Mouse (Mus musculus): ENCODE measurements at regions not wholly inside any gene's neighbourhood (a gene's known extent, or its start where the extent isn't known, plus 50 kb on each side); places are given as distances from the start of the nearest gene placed in this dataset.

- DNase-seq (ENCODE audit: low spot score) = no peak
Measured at GRCm38 (mm10) chr10:17551869-17552268, 171.1 kb upstream of the Cited2 start.

DNA sequence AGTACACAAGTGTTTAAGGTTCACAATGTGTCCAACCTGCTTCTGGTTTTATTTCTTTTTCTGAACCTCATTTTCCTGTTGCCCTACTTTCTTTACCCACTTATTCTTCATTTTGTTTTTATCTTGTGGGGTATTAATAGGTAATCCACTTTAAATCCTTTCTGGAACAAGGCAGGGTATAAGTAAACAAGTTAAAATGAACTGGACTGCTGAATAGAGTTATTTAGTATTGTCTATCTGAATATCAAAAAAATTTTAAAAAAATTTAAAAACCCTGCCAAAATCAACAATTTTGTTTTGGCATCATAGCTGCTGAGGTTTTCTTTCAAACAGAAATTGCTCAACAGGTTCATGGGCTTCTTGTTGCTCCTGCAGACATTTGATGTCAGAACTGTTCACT, 170.7 kb upstream of the Cited2 start:
- DNase-seq (ENCODE audit: low spot score) = no peak

DNA sequence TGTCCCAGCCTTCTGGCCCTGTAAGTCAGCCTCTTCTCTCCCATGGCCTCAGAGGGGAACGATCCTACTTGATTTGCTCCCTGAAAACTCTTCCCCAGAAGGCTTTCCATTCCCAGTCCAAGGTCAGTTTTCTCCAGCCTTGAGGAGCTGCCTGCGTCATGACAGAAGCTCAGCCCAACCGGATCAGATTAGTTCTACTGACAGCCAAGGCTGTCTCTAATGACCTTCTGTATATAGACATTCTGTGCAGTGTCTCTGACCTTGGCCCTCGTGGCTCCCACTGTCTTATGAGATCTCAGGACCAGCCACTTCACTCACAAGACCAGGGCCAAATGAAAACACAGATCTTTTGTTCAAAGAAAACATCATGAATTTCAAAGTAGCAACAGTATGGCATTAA, 166.6 kb upstream of the Cited2 start:
- no peak for DNase-seq (ENCODE audit: low spot score)

- DNase-seq (ENCODE audit: low spot score) = no peak
Measured at GRCm38 (mm10) chr10:17559370-17559955, 163.6 kb upstream of the Cited2 start.

DNA sequence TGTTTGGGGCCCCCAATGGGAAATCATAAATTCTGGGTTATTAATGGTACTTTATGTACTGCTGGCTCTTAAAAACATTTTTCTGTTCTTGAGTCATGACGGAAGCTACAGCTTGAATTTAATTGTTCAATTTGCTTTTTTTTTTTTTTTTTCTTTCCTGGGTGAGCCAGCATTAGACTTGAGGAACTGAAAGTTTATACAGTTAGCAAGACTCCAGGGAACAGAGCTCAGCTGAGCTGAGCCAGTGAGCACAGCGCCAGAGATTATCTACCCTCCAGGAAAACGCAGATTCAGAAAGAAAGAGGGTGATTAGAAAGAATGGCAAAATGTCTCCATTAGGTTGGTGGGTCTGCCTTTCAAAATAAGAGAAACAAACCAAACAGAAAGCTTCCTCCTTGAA, 163.0 kb upstream of the Cited2 start:
- DNase-seq (ENCODE audit: low spot score) = no peak

- no peak for DNase-seq (ENCODE audit: low spot score)
Measured at GRCm38 (mm10) chr10:17561466-17561865, 161.6 kb upstream of the Cited2 start.

- DNase-seq (ENCODE audit: low spot score) = no peak
Measured at GRCm38 (mm10) chr10:17561977-17562376, 161.0 kb upstream of the Cited2 start.

GRCm38 (mm10) chr10:17562410-17563350, 160.3 kb upstream of the Cited2 start:
- no peak for DNase-seq (ENCODE audit: low spot score)

DNA sequence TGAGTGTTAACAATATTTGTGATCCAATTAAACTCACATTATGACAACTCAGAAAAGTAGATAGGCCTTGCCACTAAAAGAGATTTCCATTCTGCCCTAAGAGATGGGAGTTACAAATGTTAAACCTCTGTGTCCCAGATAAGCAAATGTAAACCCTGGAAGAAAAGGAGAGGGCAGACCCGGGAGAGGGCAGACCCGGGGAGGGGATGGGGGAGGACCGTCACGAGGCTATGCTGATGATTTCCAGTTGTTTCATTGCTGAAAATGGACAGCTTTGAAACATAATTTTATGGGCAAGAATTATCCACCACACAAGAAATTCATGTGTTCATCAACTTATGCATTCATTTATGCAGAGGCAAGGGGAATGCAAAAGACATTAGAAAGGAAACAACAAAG, 159.7 kb upstream of the Cited2 start:
- no peak for DNase-seq (ENCODE audit: low spot score)

DNA sequence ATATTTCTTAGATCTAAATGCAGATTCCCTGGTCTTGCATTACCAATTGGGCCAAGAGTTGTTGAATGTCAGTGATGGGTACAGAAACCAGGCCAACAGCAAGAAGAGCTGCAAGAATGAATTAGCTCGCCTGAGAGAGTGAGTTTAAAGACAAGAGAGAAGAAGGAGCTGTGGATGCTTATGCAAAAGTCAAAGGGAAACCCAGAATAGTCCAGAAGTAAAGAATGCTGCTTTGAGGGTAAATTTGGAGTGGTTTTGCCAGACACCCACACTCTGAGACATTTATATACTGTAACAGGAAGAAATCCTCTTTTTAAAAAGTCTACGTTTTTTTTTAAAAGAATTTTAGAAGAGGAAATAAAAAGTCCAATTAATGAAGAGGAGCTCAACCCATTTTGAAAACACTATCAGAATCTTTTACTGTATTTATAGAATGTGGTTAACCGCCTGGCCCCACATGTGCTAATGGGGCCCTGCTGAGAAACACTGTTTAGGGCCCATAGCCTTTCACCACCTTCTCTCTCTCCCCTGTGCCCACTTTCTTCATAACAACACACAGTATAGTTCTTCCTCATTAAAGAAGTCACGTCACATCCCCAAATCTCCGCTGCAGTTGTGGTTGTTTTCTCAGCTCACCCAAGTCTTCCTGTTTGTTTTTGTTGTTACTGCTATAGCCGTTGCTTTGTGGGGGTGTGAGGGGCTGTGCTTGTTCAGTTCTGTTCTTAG, 158.0 kb upstream of the Cited2 start:
- DNase-seq (ENCODE audit: low spot score) = no peak

GRCm38 (mm10) chr10:17566975-17567374, 156.0 kb upstream of the Cited2 start:
- no peak for DNase-seq (ENCODE audit: low spot score)

DNA sequence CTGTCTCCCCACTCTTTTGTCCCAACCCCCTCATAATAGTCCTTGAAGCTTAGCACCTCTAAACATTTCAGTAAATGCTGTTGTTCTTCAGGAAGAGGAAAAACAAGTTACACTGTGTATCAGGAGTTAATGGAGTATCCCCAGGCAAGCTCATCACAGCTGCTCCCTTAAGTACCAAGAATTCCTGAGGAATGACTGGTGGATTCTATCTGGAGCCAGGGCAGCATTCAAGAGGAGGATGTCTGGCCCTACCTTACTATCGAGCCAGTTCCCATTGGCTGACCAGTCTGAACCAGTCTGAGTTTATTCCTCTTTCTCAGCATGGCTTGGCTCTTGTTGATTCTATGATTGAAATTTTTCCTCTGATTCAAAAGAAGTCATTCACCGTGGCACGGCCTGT, 155.4 kb upstream of the Cited2 start:
- no peak for DNase-seq (ENCODE audit: low spot score)

DNA sequence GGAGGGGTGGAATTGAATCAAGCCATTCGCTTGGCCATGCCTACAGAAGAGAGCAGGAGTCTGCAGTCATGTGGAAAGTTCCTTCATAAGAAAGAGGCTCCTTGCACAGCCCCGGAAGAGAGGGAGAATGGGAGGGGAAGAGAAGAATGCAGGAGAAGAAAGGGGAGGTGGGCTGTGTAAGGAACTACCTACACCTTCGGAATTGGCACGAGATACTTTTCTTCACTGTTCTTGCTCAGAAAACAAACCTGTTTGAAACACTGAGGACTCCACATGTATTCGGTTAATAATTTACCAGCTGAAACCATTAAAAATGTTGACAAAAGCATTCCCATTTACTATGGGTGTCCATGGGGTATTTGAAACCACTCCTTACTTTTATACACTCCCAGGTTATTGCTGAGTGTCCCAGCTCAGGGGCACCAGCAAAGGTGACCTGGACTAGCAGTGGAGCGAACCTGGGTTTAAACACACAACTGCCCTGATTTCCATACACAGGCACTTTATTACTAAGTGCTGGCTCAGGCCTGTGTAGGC, 153.4 kb upstream of the Cited2 start:
- no peak for DNase-seq (ENCODE audit: low spot score)

DNA sequence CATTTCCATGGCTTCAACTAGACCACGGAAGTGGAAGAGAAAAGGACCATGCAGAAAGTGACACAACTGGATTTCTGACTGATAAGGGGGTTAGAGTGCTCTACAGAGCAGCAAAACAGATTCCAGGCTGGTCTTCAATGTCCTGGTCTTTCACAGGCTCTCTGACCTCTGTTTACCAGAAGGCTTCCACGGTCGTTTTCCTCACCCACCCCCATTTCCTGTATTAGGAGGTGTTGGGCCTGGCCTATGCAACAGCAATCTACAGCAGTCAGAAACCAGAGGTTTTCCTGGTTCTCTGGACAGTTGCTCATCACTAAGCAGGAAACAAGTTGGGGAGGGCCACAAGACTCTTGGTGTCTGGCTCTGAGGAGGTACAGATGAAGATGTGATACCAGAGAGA, 148.1 kb upstream of the Cited2 start:
- DNase-seq (ENCODE audit: low spot score) = no peak

- DNase-seq (ENCODE audit: low spot score) = no peak
Measured at GRCm38 (mm10) chr10:17575448-17576332, 147.3 kb upstream of the Cited2 start.

- no peak for DNase-seq (ENCODE audit: low spot score)
Measured at GRCm38 (mm10) chr10:17576333-17576750, 146.7 kb upstream of the Cited2 start.

GRCm38 (mm10) chr10:17579463-17579862, 143.6 kb upstream of the Cited2 start:
- DNase-seq (ENCODE audit: low spot score) = no peak

- no peak for DNase-seq (ENCODE audit: low spot score)
Measured at GRCm38 (mm10) chr10:17584842-17585241, 138.2 kb upstream of the Cited2 start.

DNA sequence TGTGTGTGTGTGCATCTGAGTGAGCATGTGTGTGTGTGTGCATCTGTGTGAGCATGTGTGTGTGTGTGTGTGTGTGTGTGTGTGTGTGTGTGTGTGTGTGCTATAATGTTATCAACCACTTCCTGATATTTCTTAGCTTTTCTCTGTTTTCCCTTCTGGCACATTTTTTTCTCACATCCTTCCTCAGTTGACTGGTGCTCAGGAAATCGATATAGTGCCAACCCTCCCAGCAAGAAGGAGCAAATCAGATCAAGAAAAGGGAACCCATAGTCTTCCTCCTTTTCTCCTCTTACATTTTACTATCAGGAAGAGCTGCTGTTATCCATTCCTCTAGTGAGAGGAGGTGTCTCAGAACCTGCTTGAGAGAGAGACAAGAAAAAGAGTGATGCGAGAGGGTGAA, 136.1 kb upstream of the Cited2 start:
- DNase-seq (ENCODE audit: low spot score) = no peak

DNA sequence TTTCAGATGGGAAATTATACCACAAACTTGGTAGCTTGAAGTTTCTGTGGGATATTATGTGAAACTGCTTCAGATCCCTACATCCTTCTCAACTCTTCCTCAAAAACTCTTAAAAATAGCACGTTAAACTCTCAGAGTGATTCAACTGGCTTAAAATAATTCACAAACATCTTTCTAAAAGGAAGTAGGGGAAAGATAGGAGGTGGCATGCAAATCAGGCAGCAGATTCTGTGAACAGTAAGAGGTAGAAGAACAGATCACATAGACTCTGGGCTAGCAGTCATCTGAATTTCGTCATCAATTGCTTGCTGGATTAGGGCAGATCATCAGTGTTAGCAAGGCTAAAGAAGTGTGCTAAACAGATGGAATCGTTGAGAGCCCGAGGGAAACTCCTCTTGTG, 133.9 kb upstream of the Cited2 start:
- no peak for DNase-seq (ENCODE audit: low spot score)

DNA sequence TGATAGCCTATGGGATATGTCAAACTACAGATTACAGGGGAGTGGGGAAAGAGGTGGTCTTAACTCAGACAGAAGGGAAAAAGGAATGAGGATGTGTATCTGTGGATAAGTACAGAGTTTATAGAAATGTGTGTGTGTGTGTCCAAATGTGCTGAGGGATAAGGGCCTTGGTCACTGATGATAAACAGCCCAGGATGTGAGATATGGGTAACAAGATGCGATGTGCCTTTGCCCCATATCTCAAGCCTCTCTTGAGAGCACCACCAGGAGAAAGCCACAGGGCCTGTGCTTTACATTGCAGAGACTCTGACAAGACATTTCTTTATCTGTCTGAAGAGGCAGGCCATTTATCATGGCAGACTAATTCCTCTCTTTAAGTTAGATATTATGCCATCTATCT, 132.8 kb upstream of the Cited2 start:
- no peak for DNase-seq (ENCODE audit: low spot score)

- DNase-seq (ENCODE audit: low spot score) = no peak
Measured at GRCm38 (mm10) chr10:17592387-17592786, 130.6 kb upstream of the Cited2 start.

Measured in layer of hippocampus, adult 9-10 months (tissue).